Mouse (Mus musculus) heart, adult 11 months (tissue): ENCODE measurements around the gene Me3.
A peak's percentile ranks its signal among the peaks of the same experiment; 100 is the strongest.

Experiments
- DNase-seq: peaks from one replicate; pipeline ENCODE4 v3.0.0; 2022

Me3 gene

GRCm38 (mm10) chr7:89837841-89838240, 205.6 kb downstream of the Me3 start:
- peak; percentile 96 for DNase-seq

DNA sequence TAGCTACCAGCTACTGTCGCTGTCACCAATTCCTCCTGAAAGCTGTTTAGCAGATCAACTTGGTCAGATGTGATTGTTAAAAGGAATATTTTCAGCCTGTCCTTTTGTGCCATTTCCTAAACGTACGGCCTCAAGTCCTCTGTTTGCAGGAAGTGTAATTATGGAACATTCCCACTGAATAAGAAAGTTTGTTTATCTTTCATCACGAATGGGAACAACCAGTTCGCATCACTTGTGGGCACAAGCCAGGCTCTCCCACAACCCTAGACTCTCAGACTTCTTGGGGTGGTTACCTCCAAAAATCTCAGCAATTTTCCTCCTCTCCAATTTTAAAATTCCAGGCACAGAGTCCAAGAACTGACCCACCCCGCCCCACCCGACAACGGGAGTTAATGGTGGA, 207.5 kb downstream of the Me3 start:
- peak; percentile 89 for DNase-seq

DNA sequence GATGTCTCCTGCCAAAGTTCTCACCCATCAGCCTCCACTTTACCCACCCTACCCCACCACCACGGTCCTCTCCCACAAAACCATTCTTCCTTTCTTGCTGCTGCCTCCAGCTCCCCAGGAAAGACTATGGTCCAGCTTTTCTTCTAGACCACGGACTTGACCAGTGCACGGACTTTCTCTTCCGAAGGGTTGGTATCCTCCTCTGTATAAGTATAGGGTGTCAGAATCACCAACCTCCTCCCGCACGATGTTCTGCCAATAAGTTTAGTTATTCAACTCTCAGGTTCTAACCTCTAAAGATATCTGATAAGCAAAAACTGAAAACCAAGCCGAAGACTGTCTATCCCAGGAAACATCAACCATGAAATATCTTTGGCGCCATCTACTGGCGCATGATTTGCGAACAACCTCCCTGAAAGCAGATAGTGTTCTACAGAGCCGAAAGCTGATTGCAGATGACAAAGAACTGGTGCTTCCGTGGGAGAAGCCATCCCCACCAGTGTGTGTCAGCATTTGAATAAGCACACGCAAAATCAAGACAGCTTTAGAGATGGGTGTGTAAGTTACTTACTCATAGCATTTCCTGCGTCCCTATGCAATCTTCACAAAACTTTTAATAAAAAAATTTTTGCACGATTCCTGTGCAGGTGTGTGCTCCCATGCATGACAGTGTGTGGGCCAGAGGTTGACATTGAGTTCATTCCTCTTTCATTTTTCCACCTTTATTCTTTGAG, 209.6 kb downstream of the Me3 start:
- peak; percentile 94 for DNase-seq

- peak; percentile 78 for DNase-seq
These were observed 210.2 kb downstream of the Me3 start for GRCm38 (mm10) chr7:89842404-89842715.

DNA sequence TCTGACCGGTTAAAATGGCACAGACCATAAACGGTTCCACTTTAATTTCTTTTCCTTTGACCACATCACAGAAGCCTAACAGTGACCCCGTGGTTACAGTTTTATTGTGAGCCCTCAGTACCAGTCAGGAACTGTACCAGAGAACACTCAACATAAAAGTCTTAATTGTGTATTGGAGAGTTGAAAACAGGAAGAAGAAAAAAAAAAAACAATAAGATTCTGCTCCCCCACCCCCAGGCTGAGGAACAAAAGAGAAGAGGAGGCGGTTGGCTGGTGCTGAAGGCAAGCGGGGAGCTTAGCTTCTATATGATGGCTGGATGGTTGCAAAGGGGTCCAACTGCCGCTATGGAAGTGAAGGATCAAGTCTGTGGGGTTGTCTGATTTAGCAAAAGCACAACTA, 210.9 kb downstream of the Me3 start:
- peak; percentile 64 for DNase-seq

GRCm38 (mm10) chr7:89843533-89843932, 211.3 kb downstream of the Me3 start:
- DNase-seq: peak; percentile 84

DNA sequence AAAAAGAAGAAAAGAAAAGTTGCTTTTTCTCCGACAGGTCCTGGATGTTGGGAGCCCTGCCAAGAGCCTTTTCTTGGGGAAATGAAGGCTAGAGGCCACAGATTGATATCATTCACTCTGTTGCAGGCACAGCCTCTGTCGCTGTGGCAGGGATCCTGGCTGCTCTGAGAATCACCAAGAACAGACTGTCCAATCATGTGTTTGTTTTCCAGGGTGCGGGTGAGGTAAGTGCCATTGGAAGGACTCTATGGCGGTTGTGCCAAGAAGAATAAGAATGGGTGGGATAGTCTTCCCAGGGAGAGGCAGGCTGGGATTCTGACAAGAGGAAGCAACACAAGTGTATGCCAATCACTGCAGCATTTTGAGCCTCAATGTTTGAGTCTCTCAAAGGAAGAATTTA, 213.5 kb downstream of the Me3 start:
- peak; percentile 92 for DNase-seq

DNA sequence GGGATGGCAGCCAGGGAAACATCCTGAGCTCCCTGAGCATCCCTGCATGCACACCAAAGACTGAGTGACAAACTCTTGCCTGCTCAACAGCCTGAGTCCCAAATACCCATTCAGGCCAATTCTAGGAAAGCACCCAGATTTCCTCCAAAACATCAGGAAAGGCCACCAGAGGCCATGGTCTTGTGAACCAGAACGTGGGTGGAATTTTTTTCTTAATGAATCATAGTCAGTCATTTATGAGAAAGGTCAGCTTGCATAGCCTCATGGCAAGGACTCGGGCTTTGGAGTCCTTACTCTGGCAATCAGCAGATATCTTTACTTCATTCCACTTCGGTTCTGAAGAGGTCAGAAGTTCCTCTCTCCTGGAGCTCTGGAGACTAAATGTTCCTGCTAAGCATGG, 218.3 kb downstream of the Me3 start:
- DNase-seq: peak; percentile 94

DNA sequence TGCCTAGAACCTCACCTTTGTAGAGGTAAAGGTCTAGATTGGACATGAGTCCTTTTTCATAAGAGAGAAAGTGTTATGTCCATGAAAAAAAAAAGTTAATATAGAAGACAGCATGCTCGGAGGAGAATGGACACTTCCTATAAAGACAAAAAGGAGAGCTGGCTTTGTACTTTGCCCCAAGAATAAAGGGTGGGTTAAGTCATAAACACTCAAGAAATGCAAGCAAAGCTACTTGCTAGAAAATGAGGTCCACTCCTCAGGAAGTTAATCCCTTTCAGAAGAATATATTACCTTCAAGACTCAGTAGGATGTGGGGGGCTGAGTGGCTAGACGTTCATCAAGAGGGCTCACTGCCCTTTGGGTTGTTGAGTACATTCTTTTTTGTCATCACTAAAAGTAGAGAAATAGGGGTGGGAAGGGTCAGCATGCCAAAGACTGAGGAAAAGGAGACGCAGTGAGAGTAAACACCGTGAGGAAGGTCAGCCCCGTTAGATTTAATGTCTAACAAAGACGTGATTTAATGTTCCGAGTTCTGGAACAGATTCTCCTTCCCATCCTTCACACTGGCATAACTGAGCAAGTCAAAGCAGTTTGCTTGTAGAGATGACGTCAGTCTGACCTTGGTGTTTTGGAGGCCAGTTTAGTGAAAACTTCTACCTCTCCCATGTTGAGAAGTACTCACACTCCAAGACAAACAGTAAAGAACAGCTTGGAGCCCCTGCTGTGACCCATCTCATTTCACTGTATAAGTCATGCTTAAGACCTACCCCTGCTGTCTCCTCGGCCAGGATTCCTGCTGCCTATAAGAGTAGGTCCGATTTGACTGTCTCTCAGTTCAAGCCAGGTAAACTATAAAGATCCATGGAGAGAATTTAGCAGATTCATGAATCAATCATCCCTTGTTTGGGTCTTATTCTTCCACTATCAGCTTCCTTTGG, 220.2 kb downstream of the Me3 start:
- DNase-seq: peak; percentile 55

- peak; percentile 72 for DNase-seq
These were observed 220.9 kb downstream of the Me3 start for GRCm38 (mm10) chr7:89853131-89853530.

- no peak for DNase-seq
These were observed 223.0 kb downstream of the Me3 start for GRCm38 (mm10) chr7:89855196-89855595.

GRCm38 (mm10) chr7:89856440-89857217, 224.4 kb downstream of the Me3 start:
- DNase-seq: peak; percentile 96

DNA sequence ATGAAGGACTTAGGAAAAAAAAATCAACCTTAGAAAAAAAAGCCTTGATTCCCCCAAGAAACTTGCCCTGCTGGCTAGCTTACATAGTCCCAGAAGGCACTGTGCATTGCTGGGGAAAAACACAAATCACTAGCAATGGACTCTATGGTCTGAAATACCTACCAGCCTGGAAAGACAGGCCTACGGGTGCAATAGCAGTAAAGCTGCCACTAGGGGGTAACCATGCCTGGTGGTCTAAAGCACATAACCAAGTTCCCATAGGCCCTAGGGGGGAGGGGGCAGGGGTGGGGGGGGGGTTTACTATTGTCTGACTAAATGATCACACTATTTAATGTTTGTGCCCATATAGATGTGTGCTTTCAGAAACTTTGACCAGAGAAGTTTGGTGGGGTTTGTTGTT, 232.6 kb downstream of the Me3 start:
- DNase-seq: peak; percentile 19

DNA sequence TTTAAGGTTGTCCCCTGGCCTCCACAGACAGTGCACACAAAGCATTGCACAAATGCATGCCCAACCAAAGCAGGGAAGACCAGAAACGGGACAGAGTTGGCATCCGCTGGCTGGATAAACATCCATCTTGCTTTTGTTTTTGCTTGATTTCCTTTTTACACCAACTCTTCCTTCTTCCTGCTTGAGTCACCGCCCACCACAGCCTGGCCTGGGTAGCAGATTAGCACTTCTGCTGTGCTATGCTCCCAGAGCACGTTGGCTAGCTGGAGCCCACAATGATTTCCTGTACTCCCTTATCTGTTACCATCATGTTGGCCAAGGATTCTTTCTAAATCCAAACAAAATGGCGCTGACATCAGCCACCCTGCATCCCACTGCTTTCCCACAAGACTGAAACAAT, 235.0 kb downstream of the Me3 start:
- peak; percentile 76 for DNase-seq

DNA sequence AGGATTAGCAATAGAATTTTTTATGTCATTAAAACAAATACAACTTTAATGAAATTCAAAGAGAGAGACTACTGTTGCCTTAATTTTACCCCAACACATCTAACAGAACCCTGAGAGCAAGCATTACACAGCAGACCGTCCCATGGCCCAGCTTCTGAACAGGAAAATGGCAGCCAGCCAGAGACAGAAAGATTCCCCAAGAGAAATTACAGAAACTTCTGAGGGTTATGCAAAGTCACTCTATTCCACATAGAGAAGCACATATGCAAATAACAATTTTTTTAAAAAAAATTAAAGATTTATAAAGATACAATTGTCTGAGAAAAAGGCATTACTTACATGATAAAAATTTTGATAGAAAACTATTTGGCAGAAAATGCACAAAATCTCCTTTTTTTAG, 247.5 kb downstream of the Me3 start:
- DNase-seq: no peak

- DNase-seq: no peak
These were observed 252.4 kb downstream of the Me3 start for GRCm38 (mm10) chr7:89884551-89884950.

DNA sequence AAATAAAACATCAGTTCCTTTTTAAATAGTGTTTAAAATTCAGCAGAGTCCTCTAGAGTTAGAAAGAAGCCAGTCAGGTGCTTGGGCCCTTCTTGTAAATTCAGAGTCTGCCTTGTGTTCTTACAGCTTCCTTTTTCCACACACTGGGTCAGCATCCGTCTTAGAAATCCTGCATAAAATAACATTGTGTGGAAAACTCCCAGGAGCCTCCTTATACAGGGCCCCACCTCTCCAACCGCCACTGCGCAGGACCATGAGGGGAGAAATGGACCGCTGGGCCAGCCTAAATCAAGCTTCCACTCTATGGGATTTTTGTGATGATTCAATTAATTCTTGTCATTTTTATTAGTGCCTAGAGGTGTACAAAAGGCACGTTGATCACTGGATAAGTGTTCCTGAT, 259.2 kb downstream of the Me3 start:
- DNase-seq: no peak

DNA sequence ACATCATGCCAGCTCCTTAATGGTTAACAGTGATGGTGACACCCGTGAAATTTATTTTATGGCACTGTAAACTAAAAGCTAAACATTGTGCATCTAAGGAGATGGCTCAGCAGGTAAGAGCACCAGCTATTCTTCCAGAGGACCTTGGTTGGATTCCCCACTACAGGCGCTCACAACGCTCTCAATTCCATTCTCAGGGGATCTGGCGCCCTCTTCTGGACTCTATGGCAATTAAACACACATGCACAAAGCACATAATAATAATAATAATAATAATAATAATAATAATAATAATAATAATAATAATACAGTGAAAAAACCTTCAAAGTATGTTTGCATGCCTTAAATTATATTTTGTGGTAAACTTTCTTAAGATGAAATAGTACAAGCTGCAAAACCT, 259.7 kb downstream of the Me3 start:
- no peak for DNase-seq

DNA sequence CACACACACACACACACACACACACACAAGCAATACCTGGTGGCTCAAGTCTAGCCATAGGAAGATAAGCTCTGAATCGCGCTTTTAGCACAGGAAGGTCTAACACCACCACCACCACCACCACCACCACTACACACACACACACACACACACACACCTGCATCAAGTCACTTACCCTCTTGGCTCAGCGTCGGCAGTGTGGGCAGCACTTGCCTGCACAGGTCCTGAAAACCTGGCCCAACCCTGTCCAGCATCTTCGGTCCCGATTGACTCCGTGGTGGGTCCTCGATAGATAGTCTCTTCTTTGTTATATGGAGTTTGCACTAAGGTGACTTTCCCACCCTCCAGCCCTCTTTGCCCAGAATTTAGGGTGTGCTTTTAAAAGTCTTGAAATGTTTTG, 270.8 kb downstream of the Me3 start:
- DNase-seq: peak; percentile 86

DNA sequence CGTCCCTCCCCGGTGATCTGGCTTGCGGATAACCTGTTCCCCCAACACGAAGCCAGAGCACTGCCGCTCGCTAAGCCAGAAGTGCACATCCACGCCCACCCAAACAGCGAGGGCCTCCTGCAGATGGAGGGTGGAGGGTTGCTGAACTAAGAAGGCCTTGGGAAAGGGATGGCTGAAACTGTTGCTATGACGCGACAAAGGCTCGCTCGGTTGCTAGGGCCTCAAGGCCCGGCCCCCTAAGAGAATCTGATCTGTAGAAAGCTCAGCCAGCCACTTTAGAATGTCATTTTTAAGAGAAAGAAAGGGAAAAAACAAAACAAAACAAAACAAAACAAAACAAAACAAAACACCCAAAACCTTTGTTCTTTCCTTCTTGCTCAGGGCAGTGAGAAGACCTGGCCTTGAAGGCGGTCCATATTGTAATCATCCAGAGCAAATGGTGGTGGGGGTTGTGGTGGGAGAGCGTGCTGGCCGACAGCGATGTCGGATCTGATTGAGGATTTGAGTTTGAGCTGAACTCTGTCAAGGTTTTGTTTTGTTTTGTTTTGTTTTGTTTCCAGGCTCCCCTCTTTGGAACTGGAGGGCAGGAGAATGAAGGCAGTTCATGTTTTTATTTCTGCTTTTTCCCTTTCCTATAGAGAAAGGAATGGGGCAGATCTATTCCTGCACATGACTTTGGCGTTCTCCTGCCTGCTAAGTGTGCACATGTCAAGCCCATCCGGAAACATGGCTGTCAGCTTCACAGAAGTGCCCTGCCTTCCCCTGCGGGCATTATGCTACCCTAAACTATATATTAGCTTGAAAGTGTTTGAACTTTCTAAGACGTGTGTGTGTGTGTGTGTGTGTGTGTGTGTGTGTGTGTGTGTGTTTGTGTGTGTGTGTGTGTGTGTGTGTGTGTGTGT, 271.5 kb downstream of the Me3 start, which contains the start of gene Ccdc81:
Ccdc81 (minus strand) TSS at position 188 of the 902 bp plus-strand sequence.
- DNase-seq: peak; percentile 50
